Mouse (Mus musculus) neural tube, embryonic 15.5 days (tissue): ENCODE measurements around the gene Cog6. TPM values are rescaled to one million over a fixed set of nuclear protein-coding genes. Genes with fewer than 3 reads are reported as not detected.
"Not testable (repeated sequence)": the region's sequence is repeated elsewhere in the genome, so short reads cannot be mapped to it uniquely, and the experiment has no call there.

Experiments
- ATAC-seq: fragments of 200-750 bp; cut with Nextera tagmentation; 2 replicates; pipeline ENCODE4 v1.8.0; 2017; ENCODE audit warnings: mild to moderate bottlenecking, moderate TSS enrichment, moderate library complexity; ENCODE audit not compliant: low FRiP score
- H3K27ac ChIP-seq: fragments of 300-500 bp; sonication (generic); replicated peaks from 2 replicates; pipeline ENCODE4 v1.5.1; 2015; ENCODE audit warnings: mild to moderate bottlenecking, inconsistent platforms
- H3K27me3 ChIP-seq: fragments of 300-500 bp; sonication (generic); replicated peaks from 2 replicates; pipeline ENCODE4 v1.6.1; 2015; ENCODE audit warnings: inconsistent platforms
- H3K36me3 ChIP-seq: fragments of 300-500 bp; sonication (generic); 2 replicates; pipeline ENCODE4 v1.6.1; 2015; ENCODE audit warnings: inconsistent platforms
- H3K4me1 ChIP-seq: fragments of 300-500 bp; sonication (generic); 2 replicates; pipeline ENCODE4 v1.6.1; 2015; ENCODE audit warnings: inconsistent platforms
- H3K4me2 ChIP-seq: fragments of 300-500 bp; sonication (generic); 2 replicates; pipeline ENCODE4 v1.6.1; 2015; ENCODE audit warnings: inconsistent platforms, mild to moderate bottlenecking, moderate library complexity
- H3K4me3 ChIP-seq: fragments of 300-500 bp; sonication (generic); replicated peaks from 2 replicates; pipeline ENCODE4 v1.5.1; 2015; ENCODE audit warnings: mild to moderate bottlenecking, inconsistent platforms
- H3K9ac ChIP-seq: fragments of 300-500 bp; sonication (generic); replicated peaks from 2 replicates; pipeline ENCODE4 v1.6.1; 2015; ENCODE audit warnings: mild to moderate bottlenecking, inconsistent platforms
- H3K9me3 ChIP-seq: fragments of 300-500 bp; sonication (generic); replicated peaks from 2 replicates; pipeline ENCODE4 v1.6.1; 2016; ENCODE audit warnings: inconsistent platforms
- WGBS: fragments of 180-500 bp; shearing (Covaris S2); methylation state at CpG from one replicate; pipeline ENCODE4 v1.1.7; 2015; ENCODE audit warnings: mixed read lengths; 5-methylcytosine and 5-hydroxymethylcytosine counted together
- polyA plus RNA-seq: library from polyadenylated mRNA; unstranded; fragments of >200 nt; fragmentation: Nextera tagmentation; extraction: Ambion mirVana; gene quantifications from 2 replicates; pipeline ENCODE4 v1.2.1, GENCODE M21; 2015

Cog6 gene
- polyA plus RNA-seq, 1 experiment from 2014 or later: 43.8 TPM

DNA sequence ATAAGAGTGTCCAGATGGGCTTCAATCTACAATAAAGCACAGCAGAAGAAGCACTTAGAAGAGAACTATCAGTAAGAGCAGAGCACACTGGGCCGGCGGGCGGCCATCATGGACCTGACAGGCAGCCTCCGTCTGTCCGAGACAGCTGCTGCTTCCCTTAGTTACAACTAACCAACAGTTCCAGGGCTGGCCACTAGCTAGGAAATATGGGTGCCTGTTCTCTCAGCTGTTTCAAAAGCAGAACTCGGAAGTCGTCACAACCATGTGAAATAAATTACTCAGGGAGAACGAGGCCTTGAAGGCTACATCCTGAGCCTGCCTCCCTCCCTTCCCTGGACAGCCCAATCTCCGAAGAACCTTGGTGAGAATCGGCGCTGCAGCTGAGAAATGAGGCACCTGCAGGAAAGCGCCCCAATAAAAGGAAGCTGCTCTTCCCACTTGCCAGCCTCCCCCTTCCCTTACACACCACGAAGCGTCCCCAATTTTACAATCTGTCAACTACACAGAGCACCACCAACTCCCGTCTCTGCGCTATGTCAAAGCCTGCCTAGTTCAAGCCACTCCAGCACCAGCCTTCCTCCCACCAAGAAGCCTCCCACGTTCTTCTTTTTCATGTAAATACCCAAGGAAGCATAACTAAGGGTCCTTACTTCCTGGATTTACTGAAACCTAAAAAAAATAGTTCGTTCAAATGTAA, 26.8 kb downstream of the Cog6 start:
- Histone ChIP-seq H3K4me2 (no peak overlapping the region), H3K27ac (no peak overlapping the region), H3K27me3 (no peaks in the 10 kb centered on the region), H3K4me1 (no peaks in the 10 kb centered on the region), H3K36me3 (peaks cover 60% of the 10 kb centered on the region), H3K9ac (no peak overlapping the region), H3K4me3 (no peak overlapping the region), H3K9me3 (no peaks in the 10 kb centered on the region)
- no peak for ATAC-seq
- 56% methylated on average over 18 of the region's 18 CpGs for WGBS

DNA sequence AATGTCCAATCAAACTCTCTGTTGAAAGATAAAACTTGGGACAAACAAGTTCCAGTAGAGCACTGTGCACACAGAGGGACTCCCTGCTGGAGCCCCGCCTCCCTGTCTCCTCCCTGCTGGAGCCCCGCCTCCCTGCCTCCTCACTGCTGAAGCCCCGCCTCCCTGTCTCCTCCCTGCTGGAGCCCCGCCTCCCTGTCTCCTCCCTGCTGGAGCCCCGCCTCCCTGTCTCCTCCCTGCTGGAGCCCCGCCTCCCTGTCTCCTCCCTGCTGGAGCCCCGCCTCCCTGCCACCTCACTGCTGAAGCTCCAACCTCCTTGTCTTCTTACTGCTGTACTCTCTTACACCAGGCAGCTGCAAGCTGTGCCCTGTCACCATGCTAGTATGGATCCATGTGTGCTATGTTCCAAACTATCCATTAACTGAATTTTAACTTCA, 31.5 kb downstream of the Cog6 start:
- H3K4me1 ChIP-seq, H3K4me3 ChIP-seq, H3K9ac ChIP-seq, ATAC-seq, H3K27me3 ChIP-seq, H3K27ac ChIP-seq, H3K9me3 ChIP-seq, H3K4me2 ChIP-seq: not testable (repeated sequence)
- 45% methylated on average over 7 of the region's 7 CpGs for WGBS
- H3K36me3 ChIP-seq: peaks cover 49% of the 10 kb centered on the region

DNA sequence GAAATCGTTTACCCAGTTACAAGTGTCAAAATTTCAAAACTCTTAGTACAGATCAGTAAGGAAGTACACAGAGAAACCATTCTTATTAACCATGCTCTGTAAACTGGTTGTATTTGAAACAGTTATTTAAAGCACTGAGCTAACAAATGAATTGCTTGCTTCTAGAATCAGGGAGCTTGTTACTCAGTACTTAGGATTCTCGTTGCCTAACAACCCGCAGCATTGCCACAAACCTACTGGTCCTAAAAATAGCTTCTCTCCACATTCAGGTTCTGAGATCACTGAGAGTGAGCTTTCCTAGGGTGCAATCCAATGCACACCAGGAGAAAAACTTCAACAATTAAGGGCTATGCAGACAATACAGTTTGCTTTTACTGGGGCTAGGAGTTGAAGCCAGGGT, 33.3 kb downstream of the Cog6 start:
- no peak overlapping the region for H3K9ac ChIP-seq
- peaks cover 44% of the 10 kb centered on the region for H3K36me3 ChIP-seq
- H3K4me3 ChIP-seq: no peak overlapping the region
- no peaks in the 10 kb centered on the region for H3K9me3 ChIP-seq
- H3K27me3 ChIP-seq: no peaks in the 10 kb centered on the region
- WGBS: 88% methylated on average over 3 of the region's 3 CpGs
- H3K4me2 ChIP-seq: no peak overlapping the region
- no peaks in the 10 kb centered on the region for H3K4me1 ChIP-seq
- no peak for ATAC-seq
- no peak overlapping the region for H3K27ac ChIP-seq

DNA sequence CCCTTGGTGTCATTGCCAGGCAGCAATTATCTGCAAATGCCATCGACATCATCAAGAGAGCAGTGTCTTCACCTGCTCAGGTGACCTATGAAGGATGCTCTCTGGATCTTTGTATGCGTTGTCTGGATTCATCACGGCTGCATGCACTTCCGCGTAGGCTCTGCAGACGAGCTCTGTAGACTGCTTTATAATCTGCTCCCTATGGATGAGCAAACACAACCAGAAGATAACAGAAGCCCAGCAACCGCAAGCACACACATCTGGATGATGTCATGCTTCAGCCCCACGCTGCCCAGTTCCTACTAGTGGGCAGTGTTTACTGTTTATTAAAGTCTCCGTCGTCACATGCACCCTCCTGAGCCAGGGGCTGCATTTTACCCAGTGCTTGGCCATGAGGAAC, 34.0 kb downstream of the Cog6 start:
- Histone ChIP-seq H3K27ac (no peak overlapping the region), H3K4me1 (no peaks in the 10 kb centered on the region), H3K9me3 (no peaks in the 10 kb centered on the region), H3K9ac (no peak overlapping the region), H3K36me3 (peaks cover 37% of the 10 kb centered on the region), H3K4me3 (no peak overlapping the region), H3K27me3 (no peaks in the 10 kb centered on the region), H3K4me2 (no peak overlapping the region)
- WGBS: 88% methylated on average over 10 of the region's 10 CpGs
- no peak for ATAC-seq

DNA sequence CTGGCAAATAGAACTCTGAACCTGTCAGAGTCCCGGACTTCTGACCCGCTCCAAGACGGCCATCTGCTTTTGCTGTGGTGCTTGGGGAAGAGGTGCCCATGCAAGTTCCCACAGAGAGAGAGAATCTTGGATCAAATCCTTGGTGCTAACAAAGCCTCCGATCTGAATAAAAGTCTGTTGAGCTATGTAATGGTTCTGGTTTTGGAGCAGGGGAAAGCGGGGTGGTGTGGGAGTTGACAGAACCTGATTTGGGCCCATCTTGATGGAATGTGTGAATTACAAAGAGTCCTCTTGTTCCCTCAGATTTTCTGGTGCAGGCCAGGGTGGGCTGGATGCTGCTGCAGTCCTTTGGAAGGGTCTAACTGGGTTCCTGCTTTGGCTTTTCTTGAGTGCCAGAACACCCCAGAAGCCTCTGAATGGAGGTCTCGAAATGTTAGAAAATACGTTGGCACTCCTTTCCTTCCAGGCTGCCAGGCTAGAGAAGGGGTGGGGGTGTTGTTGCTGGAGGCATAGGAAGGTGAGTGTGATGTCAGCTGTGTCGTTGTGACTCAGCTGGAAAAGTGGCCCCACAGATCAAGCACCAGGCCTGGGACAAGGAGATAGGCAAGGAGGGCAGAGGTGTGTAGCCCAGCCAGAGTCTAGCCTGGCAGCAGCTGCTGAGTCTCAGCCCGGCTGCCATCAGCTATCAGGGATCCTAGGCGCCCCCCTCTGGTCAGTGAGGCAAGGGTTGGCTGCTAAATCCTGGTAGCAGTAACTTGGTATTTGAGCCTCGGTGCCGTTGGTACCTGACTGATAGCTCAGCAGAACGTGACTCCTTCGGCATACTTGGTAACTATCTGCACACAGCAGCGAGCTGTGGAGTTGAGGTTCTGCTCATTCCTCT, 42.1 kb downstream of the Cog6 start:
- H3K4me3 ChIP-seq: no peak overlapping the region
- no peaks in the 10 kb centered on the region for H3K36me3 ChIP-seq
- no peak overlapping the region for H3K4me2 ChIP-seq
- WGBS: 52% methylated on average over 15 of the region's 15 CpGs
- H3K9ac ChIP-seq: no peak overlapping the region
- no peak; the same call in 1 of the 2 replicates for ATAC-seq
- 0 out of 2 replicates have a peak, but pooled peaks cover 2% of the 10 kb centered on the region for H3K27me3 ChIP-seq
- no peaks in the 10 kb centered on the region for H3K9me3 ChIP-seq
- no peak overlapping the region for H3K27ac ChIP-seq
- H3K4me1 ChIP-seq: peaks cover 4% of the 10 kb centered on the region; the same call in 1 of the 2 replicates

DNA sequence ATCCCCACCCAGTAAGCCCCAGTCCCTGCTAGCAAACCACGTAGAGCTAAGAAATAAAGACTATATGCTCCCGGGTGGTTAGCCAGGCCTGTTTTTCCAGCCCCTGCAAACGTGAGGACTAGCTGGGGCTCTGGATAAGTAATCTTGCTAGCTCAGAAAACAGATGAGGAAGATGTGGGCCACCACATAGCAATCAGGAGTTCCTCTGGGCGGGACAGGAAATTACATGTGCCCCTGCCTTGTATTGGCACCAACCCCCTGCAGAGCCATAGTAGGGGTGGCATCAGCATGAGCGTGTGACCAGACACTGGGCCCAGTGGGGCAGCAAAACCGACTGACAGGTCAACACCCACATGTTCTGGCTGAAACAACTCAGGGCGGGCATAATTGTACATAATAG, 44.1 kb downstream of the Cog6 start:
- WGBS: 78% methylated on average over 7 of the region's 7 CpGs
- H3K27me3 ChIP-seq: 0 out of 2 replicates have a peak, but pooled peaks cover 2% of the 10 kb centered on the region
- no peaks in the 10 kb centered on the region for H3K9me3 ChIP-seq
- ATAC-seq: no peak
- no peak overlapping the region for H3K4me3 ChIP-seq
- no peak overlapping the region for H3K9ac ChIP-seq
- H3K27ac ChIP-seq: no peak overlapping the region
- H3K4me1 ChIP-seq: peaks cover 4% of the 10 kb centered on the region; the same call in 1 of the 2 replicates
- no peak overlapping the region for H3K4me2 ChIP-seq
- no peaks in the 10 kb centered on the region for H3K36me3 ChIP-seq

DNA sequence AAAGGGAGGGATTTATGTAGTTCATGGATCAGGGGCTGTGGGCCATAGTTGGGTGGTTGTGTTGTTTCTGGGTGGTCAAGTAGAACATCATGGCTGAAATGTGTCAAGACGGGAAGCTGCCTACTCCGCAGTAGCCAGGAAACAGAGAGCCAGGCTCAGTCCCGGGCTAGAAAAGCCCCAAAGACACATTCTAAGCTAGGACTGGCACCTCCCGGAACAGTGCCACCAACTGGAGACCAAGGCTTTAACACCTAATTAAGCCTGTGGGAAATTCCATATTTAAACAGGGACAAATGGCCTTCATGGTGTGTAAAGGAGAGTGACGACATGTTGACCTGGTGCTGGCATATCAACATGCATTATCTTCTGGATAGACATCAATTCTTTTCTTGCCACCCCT, 50.0 kb downstream of the Cog6 start:
- Histone ChIP-seq H3K27ac (no peak overlapping the region), H3K9ac (no peak overlapping the region), H3K4me2 (no peak overlapping the region), H3K27me3 (no peaks in the 10 kb centered on the region), H3K36me3 (no peaks in the 10 kb centered on the region), H3K4me1 (no peaks in the 10 kb centered on the region), H3K4me3 (no peak overlapping the region), H3K9me3 (no peaks in the 10 kb centered on the region)
- ATAC-seq: no peak
- 85% methylated on average over 5 of the region's 5 CpGs for WGBS

DNA sequence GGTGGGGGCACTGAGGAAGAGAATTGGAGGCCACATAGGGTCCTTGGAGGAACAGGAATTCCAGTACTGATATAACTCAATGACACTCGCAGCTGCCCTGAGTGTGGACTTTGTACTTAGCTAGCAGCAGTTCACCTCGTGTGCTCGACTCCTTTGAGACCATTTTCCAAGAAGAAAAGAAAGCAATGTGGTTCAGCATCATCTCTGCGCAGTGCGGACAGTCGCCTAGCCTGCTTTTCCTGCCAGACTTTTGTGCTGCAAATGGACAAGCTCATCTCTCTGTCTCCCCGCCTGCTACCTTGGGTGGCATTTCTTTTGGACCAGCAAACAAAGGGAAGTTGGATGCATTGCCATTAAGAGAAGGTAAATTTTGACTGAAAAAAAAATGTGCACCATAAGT, 52.8 kb downstream of the Cog6 start:
- H3K4me2 ChIP-seq: no peak overlapping the region
- 56% methylated on average over 7 of the region's 7 CpGs for WGBS
- H3K27ac ChIP-seq: no peak overlapping the region
- no peak for ATAC-seq
- H3K36me3 ChIP-seq: no peaks in the 10 kb centered on the region
- no peak overlapping the region for H3K4me3 ChIP-seq
- no peaks in the 10 kb centered on the region for H3K27me3 ChIP-seq
- no peak overlapping the region for H3K9ac ChIP-seq
- H3K9me3 ChIP-seq: no peaks in the 10 kb centered on the region
- H3K4me1 ChIP-seq: no peaks in the 10 kb centered on the region

DNA sequence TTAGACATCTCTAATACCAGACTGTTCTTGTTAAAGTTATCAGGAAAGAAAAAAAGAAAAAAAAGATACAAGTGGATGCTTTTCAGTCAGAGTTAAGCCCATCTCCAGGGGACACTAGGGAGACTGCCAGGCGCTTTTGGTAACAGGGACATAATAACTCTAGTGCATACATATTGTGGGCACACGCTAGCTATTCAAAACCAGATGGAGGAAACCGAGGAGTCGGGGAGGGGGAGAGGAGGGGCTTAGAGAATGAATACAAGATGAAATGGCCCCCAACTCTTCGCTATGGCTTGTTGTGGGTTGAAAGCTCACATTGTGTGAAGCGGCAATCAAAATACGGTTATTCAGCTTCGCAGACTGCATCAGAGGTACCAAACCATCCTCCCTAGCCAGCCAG, 53.6 kb downstream of the Cog6 start:
- Histone ChIP-seq H3K4me1 (no peaks in the 10 kb centered on the region), H3K9me3 (no peaks in the 10 kb centered on the region), H3K27ac (no peak overlapping the region), H3K4me3 (no peak overlapping the region), H3K4me2 (no peak overlapping the region), H3K27me3 (no peaks in the 10 kb centered on the region), H3K9ac (no peak overlapping the region), H3K36me3 (no peaks in the 10 kb centered on the region)
- WGBS: 44% methylated on average over 8 of the region's 8 CpGs
- no peak for ATAC-seq

DNA sequence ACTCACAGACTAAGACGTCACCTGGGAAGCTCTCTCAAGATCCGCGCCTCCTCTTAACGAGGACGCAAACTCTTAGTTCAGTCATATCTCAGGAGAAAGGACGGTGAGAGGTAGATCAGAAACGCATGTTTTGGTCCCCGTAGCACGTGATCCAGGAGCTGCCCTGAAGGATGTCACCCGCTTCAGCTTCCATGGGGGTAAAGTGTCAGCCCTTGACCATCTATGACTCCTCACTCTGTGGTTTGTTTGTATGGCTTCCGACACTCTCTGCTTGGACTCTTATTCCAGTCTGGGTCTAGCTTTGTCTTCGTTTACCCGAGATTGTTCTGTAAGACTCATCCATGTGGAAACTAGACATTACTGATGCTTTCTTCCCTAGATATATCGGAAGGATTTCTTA, 54.6 kb downstream of the Cog6 start:
- no peaks in the 10 kb centered on the region for H3K9me3 ChIP-seq
- no peak overlapping the region for H3K9ac ChIP-seq
- WGBS: 96% methylated on average over 14 of the region's 14 CpGs
- H3K36me3 ChIP-seq: no peaks in the 10 kb centered on the region
- H3K27ac ChIP-seq: no peak overlapping the region
- no peak for ATAC-seq
- H3K27me3 ChIP-seq: no peaks in the 10 kb centered on the region
- H3K4me3 ChIP-seq: no peak overlapping the region
- no peak overlapping the region for H3K4me2 ChIP-seq
- no peaks in the 10 kb centered on the region for H3K4me1 ChIP-seq

DNA sequence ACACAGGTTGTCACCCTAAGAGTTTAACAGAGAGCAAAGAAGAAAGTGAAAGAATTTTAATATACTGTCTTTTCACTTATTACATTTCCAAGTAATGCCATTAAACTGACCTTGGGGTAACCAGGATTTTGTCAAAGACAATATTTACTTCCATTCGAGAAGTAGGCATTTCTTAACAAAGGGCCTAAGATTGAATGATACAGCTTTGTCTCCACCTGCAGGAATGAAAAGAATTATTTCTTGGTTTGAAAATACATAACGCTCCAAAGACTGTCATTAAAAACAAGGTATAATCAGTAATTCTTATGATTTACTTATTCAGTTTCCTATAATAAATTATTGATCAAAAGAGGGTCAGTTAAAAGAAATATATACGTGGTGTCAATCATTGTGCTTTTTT, 55.4 kb downstream of the Cog6 start:
- Histone ChIP-seq H3K36me3 (no peaks in the 10 kb centered on the region), H3K9me3 (no peaks in the 10 kb centered on the region), H3K4me1 (no peaks in the 10 kb centered on the region), H3K4me3 (no peak overlapping the region), H3K9ac (no peak overlapping the region), H3K27ac (no peak overlapping the region), H3K27me3 (no peaks in the 10 kb centered on the region), H3K4me2 (no peak overlapping the region)
- ATAC-seq: no peak
- 84% methylated on average over 3 of the region's 3 CpGs for WGBS

DNA sequence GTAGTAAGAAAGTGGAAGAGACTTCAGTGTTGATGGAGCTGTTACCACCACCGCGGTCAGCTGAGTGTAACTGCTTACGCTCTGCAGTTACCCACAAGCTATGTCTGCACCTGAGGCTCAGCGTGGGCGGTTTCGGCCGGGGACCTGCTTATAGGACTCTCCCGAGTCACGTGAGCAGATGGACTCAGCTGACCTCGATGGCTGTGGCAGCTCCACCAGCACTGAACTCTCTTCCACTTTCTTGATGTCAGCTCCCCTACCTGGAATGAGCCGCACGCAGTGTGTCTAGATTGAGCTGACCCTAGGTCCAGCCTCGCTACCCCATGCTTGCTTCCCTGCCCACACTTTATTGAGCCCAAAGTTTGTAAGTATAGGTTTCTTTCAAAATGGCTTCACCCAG, 56.1 kb downstream of the Cog6 start:
- Histone ChIP-seq H3K4me2 (no peak overlapping the region), H3K9me3 (no peaks in the 10 kb centered on the region), H3K36me3 (no peaks in the 10 kb centered on the region), H3K4me1 (no peaks in the 10 kb centered on the region), H3K27me3 (no peaks in the 10 kb centered on the region), H3K9ac (no peak overlapping the region), H3K27ac (no peak overlapping the region), H3K4me3 (no peak overlapping the region)
- WGBS: 96% methylated on average over 13 of the region's 13 CpGs
- no peak for ATAC-seq
